Mouse (Mus musculus): ENCODE data around the gene Slc30a2. TPM values are rescaled to one million over a fixed set of nuclear protein-coding genes. Genes with fewer than 3 reads are reported as not detected.

Slc30a2 gene
- polyA plus RNA-seq, 1 experiment from 2014 or later: 0.07 TPM

GRCm38 (mm10) chr4:134310656-134311055 is 32.3 kb upstream of the Slc30a2 start:
- H3K36me3 ChIP-seq (replicated peaks): no peaks in the 10 kb centered on the region
- DNase-seq (ENCODE audit: low spot score): no peak
- 89% methylated on average over 9 of the region's 9 CpGs for WGBS
- H3K9me3 ChIP-seq: 0 out of 2 replicates have a peak, but pooled peaks cover 2% of the 10 kb centered on the region
- H3K27ac ChIP-seq (replicated peaks): no peak overlapping the region
- no peak overlapping the region for H3K4me3 ChIP-seq
- H3K4me1 ChIP-seq: peaks cover 28% of the 10 kb centered on the region
- no peaks in the 10 kb centered on the region for H3K27me3 ChIP-seq (replicated peaks; ENCODE audit: low read depth, poor library complexity, severe bottlenecking)

GRCm38 (mm10) chr4:134311784-134312183 is 31.2 kb upstream of the Slc30a2 start:
- Histone ChIP-seq H3K9me3 (0 out of 2 replicates have a peak, but pooled peaks cover 2% of the 10 kb centered on the region), H3K36me3 (replicated peaks) (no peaks in the 10 kb centered on the region), H3K4me1 (peaks cover 28% of the 10 kb centered on the region), H3K27me3 (replicated peaks; ENCODE audit: low read depth, poor library complexity, severe bottlenecking) (no peaks in the 10 kb centered on the region), H3K27ac (replicated peaks) (no peak overlapping the region), H3K4me3 (no peak overlapping the region)
- WGBS: 83% methylated on average over 9 of the region's 9 CpGs
- DNase-seq (ENCODE audit: low spot score): no peak

DNA sequence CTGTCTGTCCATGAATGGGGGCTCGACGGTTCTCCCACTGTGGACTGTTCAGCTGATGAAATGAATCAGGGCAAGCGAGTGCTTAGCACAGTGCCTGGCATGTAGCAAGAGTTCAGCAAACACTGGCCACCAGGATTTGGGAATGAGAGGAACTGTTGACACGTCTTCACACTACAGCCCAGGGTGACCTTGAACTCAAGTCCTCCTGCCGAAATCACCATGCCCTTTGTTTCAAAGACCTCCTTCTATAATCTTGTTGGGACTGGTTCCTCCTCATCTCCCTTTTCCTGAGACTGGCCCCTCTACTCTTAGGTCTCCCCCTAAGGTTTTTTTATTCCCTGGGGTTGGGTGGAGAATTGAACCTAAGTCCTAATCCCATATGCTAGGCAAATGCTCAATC is 30.6 kb upstream of the Slc30a2 start:
- H3K9me3 ChIP-seq: 0 out of 2 replicates have a peak, but pooled peaks cover 2% of the 10 kb centered on the region
- H3K4me3 ChIP-seq: no peak overlapping the region
- H3K36me3 ChIP-seq (replicated peaks): no peaks in the 10 kb centered on the region
- no peak overlapping the region for H3K27ac ChIP-seq (replicated peaks)
- H3K4me1 ChIP-seq: peaks cover 23% of the 10 kb centered on the region
- H3K27me3 ChIP-seq (replicated peaks; ENCODE audit: low read depth, poor library complexity, severe bottlenecking): no peaks in the 10 kb centered on the region
- 91% methylated on average over 5 of the region's 5 CpGs for WGBS
- no peak for DNase-seq (ENCODE audit: low spot score)

- Histone ChIP-seq H3K27ac (replicated peaks) (no peak overlapping the region), H3K4me3 (no peak overlapping the region), H3K9me3 (0 out of 2 replicates have a peak, but pooled peaks cover 2% of the 10 kb centered on the region), H3K4me1 (peaks cover 17% of the 10 kb centered on the region), H3K27me3 (replicated peaks; ENCODE audit: low read depth, poor library complexity, severe bottlenecking) (no peaks in the 10 kb centered on the region), H3K36me3 (replicated peaks) (no peaks in the 10 kb centered on the region)
- 94% methylated on average over 6 of the region's 6 CpGs for WGBS
- DNase-seq (ENCODE audit: low spot score): no peak
These were observed 30.1 kb upstream of the Slc30a2 start for GRCm38 (mm10) chr4:134312901-134313300.

DNA sequence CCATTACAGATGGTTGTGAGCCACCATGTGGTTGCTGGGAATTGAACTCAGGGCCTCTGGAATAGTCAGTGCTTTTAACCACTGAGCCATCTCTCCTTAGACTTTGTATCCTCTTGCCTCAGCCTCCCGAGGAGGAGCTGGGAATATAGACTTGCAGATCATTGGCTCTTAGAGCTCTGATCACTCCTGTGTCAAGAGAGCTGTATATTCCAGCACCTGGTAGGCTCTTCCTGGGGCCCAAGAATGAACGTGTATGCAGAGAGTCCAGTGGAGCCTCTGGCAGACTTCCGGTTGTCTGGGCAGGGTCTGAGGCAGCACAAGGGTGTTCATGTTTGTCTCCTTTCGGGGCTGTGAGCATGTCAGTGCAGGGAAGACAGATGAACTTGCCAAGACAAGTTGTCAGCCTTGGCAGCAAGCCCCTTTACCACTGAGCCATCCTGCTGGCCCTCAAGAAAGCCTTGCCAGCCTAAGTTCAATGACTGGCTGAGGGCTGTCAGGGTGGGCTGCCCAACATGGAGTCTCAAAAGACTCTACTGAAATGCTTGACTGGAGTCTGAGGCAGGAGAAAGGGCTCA is 28.8 kb upstream of the Slc30a2 start:
- Histone ChIP-seq H3K9me3 (0 out of 2 replicates have a peak, but pooled peaks cover 2% of the 10 kb centered on the region), H3K4me1 (peaks cover 16% of the 10 kb centered on the region), H3K27me3 (replicated peaks; ENCODE audit: low read depth, poor library complexity, severe bottlenecking) (no peaks in the 10 kb centered on the region), H3K4me3 (no peak overlapping the region), H3K36me3 (replicated peaks) (no peaks in the 10 kb centered on the region), H3K27ac (replicated peaks) (no peak overlapping the region)
- DNase-seq (ENCODE audit: low spot score): no peak
- WGBS: 79% methylated on average over 4 of the region's 4 CpGs

DNA sequence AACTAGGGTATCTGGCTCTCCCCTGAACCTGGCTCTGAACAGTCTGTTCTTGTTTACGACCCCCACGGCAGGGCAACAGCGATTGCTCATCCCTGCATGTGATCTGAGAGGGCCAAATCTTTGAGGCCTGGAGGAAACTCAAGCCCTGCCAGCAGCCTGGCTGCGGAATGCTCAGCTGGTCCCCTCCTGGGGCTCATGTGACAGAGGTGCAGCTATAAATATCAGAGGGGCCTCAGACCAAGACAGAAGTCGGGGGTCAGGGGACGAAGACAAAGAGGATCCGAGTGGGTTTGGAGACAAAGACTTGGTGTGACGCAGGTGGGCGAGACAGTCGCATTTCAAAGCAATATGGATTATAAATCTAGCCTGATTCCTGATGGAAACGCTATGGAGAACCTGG is 28.1 kb upstream of the Slc30a2 start, which contains the start of gene Trim63:
Trim63 (plus strand) TSS at position 245 of the 400 bp plus-strand sequence.
- Histone ChIP-seq H3K27me3 (replicated peaks; ENCODE audit: low read depth, poor library complexity, severe bottlenecking) (no peaks in the 10 kb centered on the region), H3K36me3 (replicated peaks) (no peaks in the 10 kb centered on the region), H3K27ac (replicated peaks) (0 out of 2 replicates have a peak within 1 kb of the TSS, but pooled peaks have one; percentile 11), H3K9me3 (0 out of 2 replicates have a peak, but pooled peaks cover 2% of the 10 kb centered on the region), H3K4me1 (peaks cover 16% of the 10 kb centered on the region), H3K4me3 (no peak within 1 kb of the TSS)
- DNase-seq (ENCODE audit: low spot score): peak; percentile 10
- WGBS: 38% methylated on average over 11 of the region's 11 CpGs

- Histone ChIP-seq H3K36me3 (replicated peaks) (no peaks in the 10 kb centered on the region), H3K27ac (replicated peaks) (0 out of 2 replicates have a peak overlapping the region, but pooled peaks have one; percentile 11), H3K4me1 (peaks cover 16% of the 10 kb centered on the region), H3K27me3 (replicated peaks; ENCODE audit: low read depth, poor library complexity, severe bottlenecking) (no peaks in the 10 kb centered on the region), H3K4me3 (no peak overlapping the region), H3K9me3 (0 out of 2 replicates have a peak, but pooled peaks cover 2% of the 10 kb centered on the region)
- 79% methylated on average over 9 of the region's 9 CpGs for WGBS
- DNase-seq (ENCODE audit: low spot score): no peak
These were observed 27.5 kb upstream of the Slc30a2 start for GRCm38 (mm10) chr4:134315470-134315869.

DNA sequence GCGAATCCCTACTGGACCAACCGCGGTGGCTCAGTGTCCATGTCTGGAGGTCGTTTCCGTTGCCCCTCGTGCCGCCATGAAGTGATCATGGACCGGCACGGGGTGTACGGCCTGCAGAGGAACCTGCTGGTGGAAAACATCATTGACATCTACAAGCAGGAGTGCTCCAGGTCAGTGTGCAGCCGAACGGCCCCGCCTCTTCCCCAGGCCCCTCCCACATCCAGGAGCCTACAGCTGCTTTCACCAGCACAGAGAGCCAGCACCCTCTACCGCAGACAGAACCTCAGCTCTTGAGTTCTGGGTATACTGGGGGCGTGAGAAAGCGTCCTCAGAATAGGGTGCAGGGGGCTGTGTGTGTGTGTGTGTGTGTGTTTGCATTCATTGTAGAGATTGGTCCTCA is 26.6 kb upstream of the Slc30a2 start:
- 0 out of 2 replicates have a peak, but pooled peaks cover 2% of the 10 kb centered on the region for H3K9me3 ChIP-seq
- no peaks in the 10 kb centered on the region for H3K36me3 ChIP-seq (replicated peaks)
- DNase-seq (ENCODE audit: low spot score): peak; percentile 33
- H3K4me1 ChIP-seq: peaks cover 16% of the 10 kb centered on the region
- WGBS: 53% methylated on average over 16 of the region's 16 CpGs
- no peak overlapping the region for H3K4me3 ChIP-seq
- H3K27ac ChIP-seq (replicated peaks): no peak overlapping the region
- H3K27me3 ChIP-seq (replicated peaks; ENCODE audit: low read depth, poor library complexity, severe bottlenecking): no peaks in the 10 kb centered on the region

GRCm38 (mm10) chr4:134319074-134319473 is 23.9 kb upstream of the Slc30a2 start:
- Histone ChIP-seq H3K27ac (replicated peaks) (no peak overlapping the region), H3K9me3 (no peaks in the 10 kb centered on the region), H3K27me3 (replicated peaks; ENCODE audit: low read depth, poor library complexity, severe bottlenecking) (no peaks in the 10 kb centered on the region), H3K4me3 (no peak overlapping the region), H3K36me3 (replicated peaks) (no peaks in the 10 kb centered on the region), H3K4me1 (peaks cover 16% of the 10 kb centered on the region)
- no peak for DNase-seq (ENCODE audit: low spot score)
- WGBS: 89% methylated on average over 5 of the region's 5 CpGs

DNA sequence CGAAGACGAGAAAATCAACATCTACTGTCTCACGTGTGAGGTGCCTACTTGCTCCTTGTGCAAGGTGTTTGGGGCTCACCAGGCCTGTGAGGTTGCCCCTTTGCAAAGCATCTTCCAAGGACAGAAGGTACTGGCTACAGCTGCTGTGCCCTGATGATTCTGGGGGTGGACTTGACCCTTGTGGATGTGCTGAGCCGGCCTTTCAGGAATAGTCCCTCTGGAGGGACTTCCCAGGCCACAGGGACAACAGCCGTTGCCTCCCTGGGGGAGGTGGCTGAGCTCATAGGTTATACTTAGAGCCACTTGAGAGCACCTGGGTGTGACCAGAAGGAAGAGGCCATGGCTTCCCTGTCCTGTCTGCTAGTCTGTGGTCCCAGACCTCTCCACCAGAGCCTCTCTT is 23.3 kb upstream of the Slc30a2 start:
- Histone ChIP-seq H3K4me3 (no peak overlapping the region), H3K36me3 (replicated peaks) (no peaks in the 10 kb centered on the region), H3K27me3 (replicated peaks; ENCODE audit: low read depth, poor library complexity, severe bottlenecking) (no peaks in the 10 kb centered on the region), H3K27ac (replicated peaks) (no peak overlapping the region), H3K4me1 (peaks cover 10% of the 10 kb centered on the region), H3K9me3 (no peaks in the 10 kb centered on the region)
- WGBS: 79% methylated on average over 5 of the region's 5 CpGs
- no peak for DNase-seq (ENCODE audit: low spot score)

DNA sequence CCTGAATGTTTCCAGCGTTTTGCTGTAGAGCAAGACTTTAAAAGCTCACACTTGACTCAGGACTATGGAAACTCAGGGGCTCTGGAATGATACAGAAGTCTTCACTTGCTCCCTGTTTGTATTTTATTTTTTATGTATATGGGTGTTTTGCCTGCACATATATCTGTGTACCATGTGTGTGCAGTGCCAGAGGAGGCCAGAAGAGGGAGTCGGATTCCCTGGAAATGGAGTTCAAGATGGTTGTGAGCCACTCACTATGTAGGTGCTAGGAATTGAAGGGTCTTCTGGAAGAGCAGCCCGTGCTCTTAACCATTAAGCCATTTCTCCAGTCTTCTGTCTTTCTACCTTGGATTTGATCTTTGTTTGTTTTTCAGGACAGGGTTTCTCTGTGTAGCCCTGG is 21.5 kb upstream of the Slc30a2 start:
- H3K27ac ChIP-seq (replicated peaks): no peak overlapping the region
- H3K36me3 ChIP-seq (replicated peaks): no peaks in the 10 kb centered on the region
- no peaks in the 10 kb centered on the region for H3K9me3 ChIP-seq
- no peaks in the 10 kb centered on the region for H3K27me3 ChIP-seq (replicated peaks; ENCODE audit: low read depth, poor library complexity, severe bottlenecking)
- no peak overlapping the region for H3K4me3 ChIP-seq
- no peak for DNase-seq (ENCODE audit: low spot score)
- H3K4me1 ChIP-seq: no peaks in the 10 kb centered on the region
- WGBS: 61% methylated on average over 3 of the region's 3 CpGs

DNA sequence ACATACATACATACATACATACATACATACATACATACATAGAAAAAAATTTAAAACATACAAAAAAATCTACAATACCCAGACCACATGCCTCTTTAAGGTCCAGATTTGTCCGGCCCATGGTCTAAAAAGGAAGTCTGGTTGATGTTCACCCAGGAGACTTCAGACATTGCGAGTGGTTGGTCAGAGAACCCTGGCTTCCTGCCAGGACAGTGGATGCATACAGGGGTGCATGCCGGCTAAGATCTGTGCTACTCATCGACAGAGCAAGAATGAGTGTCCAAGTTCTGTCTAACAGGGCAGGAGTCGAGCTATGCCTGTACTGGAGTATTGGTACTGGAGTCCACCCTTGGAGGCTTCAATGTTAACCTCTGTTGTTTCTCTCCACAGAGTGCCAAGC is 18.3 kb upstream of the Slc30a2 start:
- H3K27ac ChIP-seq (replicated peaks): no peak overlapping the region
- no peaks in the 10 kb centered on the region for H3K36me3 ChIP-seq (replicated peaks)
- no peaks in the 10 kb centered on the region for H3K27me3 ChIP-seq (replicated peaks; ENCODE audit: low read depth, poor library complexity, severe bottlenecking)
- 83% methylated on average over 5 of the region's 5 CpGs for WGBS
- peaks cover 14% of the 10 kb centered on the region for H3K4me1 ChIP-seq
- DNase-seq (ENCODE audit: low spot score): no peak
- H3K4me3 ChIP-seq: no peak overlapping the region
- H3K9me3 ChIP-seq: no peaks in the 10 kb centered on the region

- Histone ChIP-seq H3K9me3 (no peaks in the 10 kb centered on the region), H3K27ac (replicated peaks) (0 out of 2 replicates have a peak overlapping the region, but pooled peaks have one; percentile 4), H3K36me3 (replicated peaks) (no peaks in the 10 kb centered on the region), H3K4me1 (peaks cover 14% of the 10 kb centered on the region), H3K27me3 (replicated peaks; ENCODE audit: low read depth, poor library complexity, severe bottlenecking) (no peaks in the 10 kb centered on the region), H3K4me3 (no peak overlapping the region)
- 62% methylated on average over 5 of the region's 5 CpGs for WGBS
- no peak for DNase-seq (ENCODE audit: low spot score)
These were observed 16.0 kb upstream of the Slc30a2 start for GRCm38 (mm10) chr4:134326859-134327530.

Measured in embryonic facial prominence, embryonic 10.5 days (tissue).